Mouse (Mus musculus): ENCODE measurements around the gene Hrh2. TPM values are rescaled to one million over a fixed set of nuclear protein-coding genes. Genes with fewer than 3 reads are reported as not detected.

The Hrh2 gene
- polyA plus RNA-seq, 1 experiment from 2014 or later = 0.65 TPM

DNA sequence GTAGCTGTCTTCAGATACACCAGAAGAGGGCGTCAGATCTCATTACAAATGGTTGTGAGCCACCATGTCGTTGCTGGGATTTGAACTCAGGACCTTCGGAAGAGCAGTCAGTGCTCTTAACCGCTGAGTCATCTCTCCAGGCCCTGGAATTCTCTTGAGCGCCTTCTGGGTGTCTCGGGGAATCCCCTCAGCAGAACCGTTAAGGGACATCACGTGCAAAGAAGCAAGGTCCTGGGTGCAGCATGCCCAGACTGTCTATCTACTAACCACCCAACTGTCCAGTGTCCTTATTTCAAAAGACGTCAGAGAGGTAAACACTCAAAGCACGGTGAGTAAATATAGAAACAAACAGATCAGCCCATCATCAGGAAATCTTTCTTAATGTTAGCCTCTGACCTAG is 27.5 kb upstream of the Hrh2 start:
- Histone ChIP-seq H3K9ac (no peak overlapping the region), H3K27me3 (no peaks in the 10 kb centered on the region), H3K27ac (replicated peaks) (no peak overlapping the region), H3K36me3 (no peaks in the 10 kb centered on the region), H3K4me3 (no peak overlapping the region), H3K4me1 (replicated peaks) (no peaks in the 10 kb centered on the region), H3K4me2 (no peak overlapping the region), H3K9me3 (no peaks in the 10 kb centered on the region)
- ATAC-seq (ENCODE audit: low FRiP score, low read depth) = no peak
- 87% methylated on average over 10 of the region's 10 CpGs for WGBS

DNA sequence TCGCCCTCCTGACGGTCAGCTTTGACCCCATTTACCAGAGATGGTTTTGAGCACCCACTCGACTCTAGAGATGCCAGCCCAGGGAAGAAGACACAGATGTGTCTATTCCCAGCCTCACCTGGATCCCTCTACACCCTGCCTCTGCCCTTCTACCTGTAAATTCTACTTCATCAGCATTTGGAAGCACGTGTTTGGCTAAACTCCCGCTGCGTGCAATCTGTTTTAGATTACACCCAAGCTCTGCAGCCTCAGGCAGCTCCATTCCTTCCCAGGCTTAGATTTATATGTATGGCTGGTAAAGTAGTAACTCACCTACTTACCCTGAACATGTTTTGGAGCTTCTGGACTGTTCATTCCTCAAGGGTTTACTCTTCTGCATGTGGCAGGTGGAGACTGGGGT is 26.9 kb upstream of the Hrh2 start:
- H3K4me2 ChIP-seq = no peak overlapping the region
- no peaks in the 10 kb centered on the region for H3K36me3 ChIP-seq
- no peak for ATAC-seq (ENCODE audit: low FRiP score, low read depth)
- H3K4me1 ChIP-seq (replicated peaks) = no peaks in the 10 kb centered on the region
- no peaks in the 10 kb centered on the region for H3K27me3 ChIP-seq
- WGBS = 77% methylated on average over 6 of the region's 6 CpGs
- H3K9me3 ChIP-seq = no peaks in the 10 kb centered on the region
- H3K4me3 ChIP-seq = no peak overlapping the region
- no peak overlapping the region for H3K9ac ChIP-seq
- H3K27ac ChIP-seq (replicated peaks) = no peak overlapping the region

GRCm38 (mm10) chr13:54165765-54166164 is 26.2 kb upstream of the Hrh2 start:
- Histone ChIP-seq H3K4me3 (no peak overlapping the region), H3K9ac (no peak overlapping the region), H3K4me2 (no peak overlapping the region), H3K36me3 (no peaks in the 10 kb centered on the region), H3K4me1 (replicated peaks) (no peaks in the 10 kb centered on the region), H3K9me3 (no peaks in the 10 kb centered on the region), H3K27me3 (no peaks in the 10 kb centered on the region), H3K27ac (replicated peaks) (no peak overlapping the region)
- no peak for ATAC-seq (ENCODE audit: low FRiP score, low read depth)
- WGBS = 80% methylated on average over 6 of the region's 6 CpGs

DNA sequence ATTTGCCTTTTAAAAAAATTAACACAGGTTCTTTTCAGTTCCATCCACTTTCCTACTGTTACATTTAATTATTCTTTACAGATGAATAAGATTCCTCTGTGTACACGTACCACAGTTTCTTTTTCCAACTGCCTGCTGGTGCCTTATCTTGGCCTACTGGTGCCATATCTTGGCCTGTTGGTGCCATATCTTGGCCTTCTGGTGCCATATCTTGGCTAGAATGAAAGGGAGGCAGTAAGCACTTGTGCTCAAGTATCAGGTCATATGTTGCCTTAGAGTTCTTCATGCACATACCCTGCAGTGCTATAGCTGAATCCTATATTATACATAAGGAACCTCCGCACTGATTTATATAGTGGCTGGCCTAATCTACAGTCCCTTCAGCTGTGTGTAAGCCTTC is 24.9 kb upstream of the Hrh2 start:
- Histone ChIP-seq H3K4me2 (no peak overlapping the region), H3K4me1 (replicated peaks) (no peaks in the 10 kb centered on the region), H3K27ac (replicated peaks) (no peak overlapping the region), H3K27me3 (no peaks in the 10 kb centered on the region), H3K4me3 (no peak overlapping the region), H3K9ac (no peak overlapping the region), H3K36me3 (no peaks in the 10 kb centered on the region), H3K9me3 (no peaks in the 10 kb centered on the region)
- 88% methylated on average over 2 of the region's 2 CpGs for WGBS
- no peak for ATAC-seq (ENCODE audit: low FRiP score, low read depth)

- ATAC-seq (ENCODE audit: low FRiP score, low read depth) = no peak
- Histone ChIP-seq H3K36me3 (no peaks in the 10 kb centered on the region), H3K4me2 (no peak overlapping the region), H3K9me3 (no peaks in the 10 kb centered on the region), H3K4me1 (replicated peaks) (no peaks in the 10 kb centered on the region), H3K4me3 (no peak overlapping the region), H3K9ac (no peak overlapping the region), H3K27me3 (no peaks in the 10 kb centered on the region), H3K27ac (replicated peaks) (no peak overlapping the region)
- 84% methylated on average over 8 of the region's 8 CpGs for WGBS
Observed at GRCm38 (mm10) chr13:54168675-54169074, 23.3 kb upstream of the Hrh2 start.

- Histone ChIP-seq H3K9ac (no peak overlapping the region), H3K4me2 (no peak overlapping the region), H3K27ac (replicated peaks) (no peak overlapping the region), H3K4me1 (replicated peaks) (no peaks in the 10 kb centered on the region), H3K9me3 (no peaks in the 10 kb centered on the region), H3K27me3 (no peaks in the 10 kb centered on the region), H3K36me3 (no peaks in the 10 kb centered on the region), H3K4me3 (no peak overlapping the region)
- 89% methylated on average over 6 of the region's 6 CpGs for WGBS
- ATAC-seq (ENCODE audit: low FRiP score, low read depth) = no peak
Observed at GRCm38 (mm10) chr13:54170288-54170687, 21.6 kb upstream of the Hrh2 start.

DNA sequence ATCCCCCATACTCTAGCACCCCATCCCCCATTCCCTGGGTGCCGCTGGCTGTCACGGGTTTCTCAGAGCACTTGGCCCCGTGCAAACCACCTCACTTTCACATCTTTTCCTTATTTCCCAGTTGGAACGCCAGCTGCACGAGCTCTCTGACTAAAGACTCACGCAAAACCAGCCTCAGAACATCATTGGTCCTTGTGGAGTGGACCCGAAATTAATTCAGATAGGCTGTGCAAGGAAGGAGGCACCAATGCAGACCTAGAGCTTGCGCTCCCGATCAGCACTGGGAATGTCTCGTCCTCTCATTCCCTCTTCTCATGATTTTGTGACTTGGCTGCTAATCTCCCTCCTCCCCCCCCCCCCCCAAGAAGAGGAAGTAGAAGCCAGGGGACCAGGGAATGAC is 20.6 kb upstream of the Hrh2 start:
- H3K4me2 ChIP-seq = no peak overlapping the region
- 86% methylated on average over 10 of the region's 10 CpGs for WGBS
- no peak overlapping the region for H3K9ac ChIP-seq
- H3K36me3 ChIP-seq = no peaks in the 10 kb centered on the region
- H3K4me1 ChIP-seq (replicated peaks) = no peaks in the 10 kb centered on the region
- no peaks in the 10 kb centered on the region for H3K27me3 ChIP-seq
- no peaks in the 10 kb centered on the region for H3K9me3 ChIP-seq
- no peak overlapping the region for H3K27ac ChIP-seq (replicated peaks)
- H3K4me3 ChIP-seq = no peak overlapping the region
- ATAC-seq (ENCODE audit: low FRiP score, low read depth) = no peak

DNA sequence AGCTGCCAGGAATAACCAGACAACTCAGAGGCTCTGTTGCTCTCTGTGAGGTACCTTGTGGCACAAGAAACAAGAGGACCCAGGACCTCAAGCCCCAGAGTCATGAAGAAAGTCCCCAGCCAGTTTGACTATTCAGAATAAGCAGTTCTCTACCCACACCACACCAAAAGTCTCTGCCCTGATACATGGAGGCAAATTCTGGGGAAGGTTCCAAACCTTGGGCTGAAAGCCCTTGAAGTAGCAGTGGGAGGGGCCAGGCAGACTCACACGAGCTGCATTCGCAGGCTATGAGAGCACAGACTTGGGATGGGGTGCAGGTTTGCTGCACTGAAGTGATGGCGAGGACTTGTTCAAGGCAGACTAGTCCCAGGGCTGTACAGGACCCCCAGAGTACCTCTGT is 20.2 kb upstream of the Hrh2 start:
- H3K4me2 ChIP-seq = no peak overlapping the region
- H3K27ac ChIP-seq (replicated peaks) = no peak overlapping the region
- ATAC-seq (ENCODE audit: low FRiP score, low read depth) = no peak
- H3K36me3 ChIP-seq = no peaks in the 10 kb centered on the region
- H3K4me3 ChIP-seq = no peak overlapping the region
- H3K9ac ChIP-seq = no peak overlapping the region
- no peaks in the 10 kb centered on the region for H3K4me1 ChIP-seq (replicated peaks)
- no peaks in the 10 kb centered on the region for H3K27me3 ChIP-seq
- H3K9me3 ChIP-seq = no peaks in the 10 kb centered on the region
- WGBS = 70% methylated on average over 3 of the region's 3 CpGs

DNA sequence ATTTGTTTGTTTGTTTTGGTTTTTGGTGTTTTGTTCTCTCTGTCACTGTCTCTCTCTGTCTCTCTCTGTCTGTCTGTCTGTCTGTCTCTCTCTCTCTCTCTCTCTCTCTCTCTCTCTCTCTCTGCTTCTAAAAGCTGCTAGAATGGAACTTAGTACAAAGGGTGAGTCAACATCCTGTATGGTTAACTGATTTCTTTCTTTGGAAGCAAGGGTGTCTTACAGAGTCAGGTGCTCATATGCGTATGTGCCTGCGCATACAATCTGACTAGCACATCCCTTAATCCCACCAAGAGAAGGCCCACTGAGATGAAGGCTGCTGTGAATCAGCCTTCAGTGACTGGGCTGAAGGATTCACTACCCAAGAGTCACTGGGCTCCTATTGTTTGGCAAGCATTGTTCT is 18.0 kb upstream of the Hrh2 start:
- no peak overlapping the region for H3K4me2 ChIP-seq
- 93% methylated on average over 2 of the region's 2 CpGs for WGBS
- H3K9me3 ChIP-seq = no peaks in the 10 kb centered on the region
- no peak for ATAC-seq (ENCODE audit: low FRiP score, low read depth)
- no peaks in the 10 kb centered on the region for H3K36me3 ChIP-seq
- no peak overlapping the region for H3K4me3 ChIP-seq
- H3K27me3 ChIP-seq = no peaks in the 10 kb centered on the region
- H3K9ac ChIP-seq = no peak overlapping the region
- no peaks in the 10 kb centered on the region for H3K4me1 ChIP-seq (replicated peaks)
- H3K27ac ChIP-seq (replicated peaks) = no peak overlapping the region

- Histone ChIP-seq H3K4me1 (replicated peaks) (no peaks in the 10 kb centered on the region), H3K36me3 (no peaks in the 10 kb centered on the region), H3K27me3 (no peaks in the 10 kb centered on the region), H3K27ac (replicated peaks) (no peak overlapping the region), H3K4me2 (no peak overlapping the region), H3K4me3 (no peak overlapping the region), H3K9me3 (no peaks in the 10 kb centered on the region), H3K9ac (no peak overlapping the region)
- 97% methylated on average over 4 of the region's 4 CpGs for WGBS
- no peak for ATAC-seq (ENCODE audit: low FRiP score, low read depth)
Observed at GRCm38 (mm10) chr13:54174703-54175102, 17.2 kb upstream of the Hrh2 start.

DNA sequence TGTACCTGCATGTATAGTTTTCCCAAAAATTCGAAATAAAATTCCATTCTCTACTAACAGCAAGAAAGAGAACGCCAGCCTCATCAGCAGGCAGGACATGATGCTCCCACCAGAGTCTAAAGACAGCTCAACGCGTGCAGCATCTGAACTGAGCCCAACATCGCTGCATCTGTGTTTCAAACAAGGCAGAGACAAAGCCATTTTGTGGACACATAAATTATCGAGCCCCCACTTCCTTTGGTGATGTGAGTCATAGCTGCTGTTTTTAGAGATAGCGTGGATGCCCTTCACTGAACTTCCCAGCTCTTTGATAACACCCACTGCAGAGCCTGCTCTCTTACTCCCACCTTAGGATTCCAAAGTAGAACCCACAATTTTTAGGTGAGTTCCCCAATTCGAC is 16.5 kb upstream of the Hrh2 start:
- Histone ChIP-seq H3K27ac (replicated peaks) (no peak overlapping the region), H3K36me3 (no peaks in the 10 kb centered on the region), H3K4me2 (no peak overlapping the region), H3K4me1 (replicated peaks) (no peaks in the 10 kb centered on the region), H3K4me3 (no peak overlapping the region), H3K27me3 (no peaks in the 10 kb centered on the region), H3K9ac (no peak overlapping the region), H3K9me3 (no peaks in the 10 kb centered on the region)
- no peak for ATAC-seq (ENCODE audit: low FRiP score, low read depth)
- WGBS = 87% methylated on average over 8 of the region's 8 CpGs

GRCm38 (mm10) chr13:54176406-54177020 is 15.4 kb upstream of the Hrh2 start:
- no peak overlapping the region for H3K4me2 ChIP-seq
- 91% methylated on average over 4 of the region's 4 CpGs for WGBS
- no peaks in the 10 kb centered on the region for H3K36me3 ChIP-seq
- no peak overlapping the region for H3K9ac ChIP-seq
- H3K27me3 ChIP-seq = no peaks in the 10 kb centered on the region
- no peak overlapping the region for H3K4me3 ChIP-seq
- H3K4me1 ChIP-seq (replicated peaks) = no peaks in the 10 kb centered on the region
- H3K27ac ChIP-seq (replicated peaks) = no peak overlapping the region
- no peaks in the 10 kb centered on the region for H3K9me3 ChIP-seq
- no peak for ATAC-seq (ENCODE audit: low FRiP score, low read depth)

DNA sequence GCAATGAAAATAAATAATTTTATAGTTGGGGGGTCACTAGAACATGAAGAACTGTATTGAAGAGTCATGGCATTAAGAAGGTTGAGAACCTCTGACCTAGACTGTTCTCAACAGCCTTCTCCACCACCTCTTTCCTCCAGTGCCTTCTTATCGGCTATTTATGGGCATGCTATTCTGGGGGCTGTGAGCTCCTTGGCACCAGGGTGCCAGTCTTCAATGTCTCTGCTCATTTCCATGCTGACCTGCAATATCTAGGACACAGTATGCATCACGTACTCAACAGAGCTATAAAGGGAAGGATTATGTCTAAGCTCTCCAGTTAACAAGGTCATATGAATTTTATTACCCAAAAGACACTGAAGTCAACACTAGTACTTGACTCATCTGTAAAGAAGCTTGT is 14.6 kb upstream of the Hrh2 start:
- no peak overlapping the region for H3K4me2 ChIP-seq
- WGBS = 86% methylated on average over 2 of the region's 2 CpGs
- H3K4me3 ChIP-seq = no peak overlapping the region
- no peaks in the 10 kb centered on the region for H3K36me3 ChIP-seq
- no peak overlapping the region for H3K27ac ChIP-seq (replicated peaks)
- H3K4me1 ChIP-seq (replicated peaks) = no peaks in the 10 kb centered on the region
- H3K9ac ChIP-seq = no peak overlapping the region
- no peaks in the 10 kb centered on the region for H3K9me3 ChIP-seq
- no peak for ATAC-seq (ENCODE audit: low FRiP score, low read depth)
- H3K27me3 ChIP-seq = no peaks in the 10 kb centered on the region

Data from hindbrain, embryonic 15.5 days (tissue).